Mouse (Mus musculus) c-Kit-negative CD71-positive TER-119-positive erythroid progenitor cells, embryonic 14.5 days (primary cell): ENCODE results near the gene Prkd3.

Experiments used
- DNase-seq: peaks from one replicate; pipeline ENCODE4 v3.0.0-alpha.2; 2013; ENCODE audit warnings: low read depth, low spot score

Gene Prkd3

GRCm38 (mm10) chr17:79020208-79020983 is at the start of gene Prkd3:
TSS of gene Prkd3 (minus strand) at chr17:79020816.
- DNase-seq: no peak

GRCm38 (mm10) chr17:79069766-79070480 is 49.3 kb upstream of the Prkd3 start:
- DNase-seq: no peak

- DNase-seq: no peak
These were observed 48.4 kb upstream of the Prkd3 start for GRCm38 (mm10) chr17:79069019-79069418.

- no peak for DNase-seq
These were observed 48.0 kb upstream of the Prkd3 start for GRCm38 (mm10) chr17:79068581-79068980.

- no peak for DNase-seq
These were observed 43.6 kb upstream of the Prkd3 start for GRCm38 (mm10) chr17:79064250-79064649.

- no peak for DNase-seq
These were observed 39.6 kb upstream of the Prkd3 start for GRCm38 (mm10) chr17:79060221-79060620.

GRCm38 (mm10) chr17:79058271-79058670 is 37.7 kb upstream of the Prkd3 start:
- DNase-seq: no peak

GRCm38 (mm10) chr17:79052088-79052812 is 31.6 kb upstream of the Prkd3 start:
- DNase-seq: no peak

- DNase-seq: no peak
These were observed 31.0 kb upstream of the Prkd3 start, which contains the start of gene Qpct for GRCm38 (mm10) chr17:79051606-79052005. TSS of gene Qpct (plus strand) at chr17:79051906.

GRCm38 (mm10) chr17:79043705-79044104 is 23.1 kb upstream of the Prkd3 start:
- no peak for DNase-seq

GRCm38 (mm10) chr17:79039660-79040059 is 19.0 kb upstream of the Prkd3 start:
- DNase-seq: no peak

GRCm38 (mm10) chr17:79032782-79033181 is 12.2 kb upstream of the Prkd3 start:
- DNase-seq: no peak

GRCm38 (mm10) chr17:79031569-79031968 is 11.0 kb upstream of the Prkd3 start:
- no peak for DNase-seq

- no peak for DNase-seq
These were observed 8.6 kb upstream of the Prkd3 start for GRCm38 (mm10) chr17:79029226-79029625.

GRCm38 (mm10) chr17:79024544-79024943 is 3.9 kb upstream of the Prkd3 start:
- DNase-seq: no peak

- no peak for DNase-seq
These were observed 2.1 kb upstream of the Prkd3 start for GRCm38 (mm10) chr17:79022746-79023145.

GRCm38 (mm10) chr17:79020984-79021335 is 344 bp upstream of the Prkd3 start:
- no peak for DNase-seq

- DNase-seq: no peak
These were observed 849 bp downstream of the Prkd3 start for GRCm38 (mm10) chr17:79019726-79020207.

- no peak for DNase-seq
These were observed 2.2 kb downstream of the Prkd3 start for GRCm38 (mm10) chr17:79018422-79018821.

GRCm38 (mm10) chr17:79015831-79016230 is 4.8 kb downstream of the Prkd3 start:
- no peak for DNase-seq

GRCm38 (mm10) chr17:79014911-79015685 is 5.5 kb downstream of the Prkd3 start:
- no peak for DNase-seq
